Mouse (Mus musculus): Measurements from ENCODE around the gene Gm13304.
"Not testable (repeated sequence)": the region's sequence is repeated elsewhere in the genome, so short reads cannot be mapped to it uniquely, and the experiment has no call there.

Gene Gm13304

GRCm38 (mm10) chr4:42114517-42114916, at the start of gene Gm13304:
Gene Gm13304, plus strand, starts transcription at chr4:42114817.
- not testable (repeated sequence) for DNase-seq (ENCODE audit: low read depth)

DNA sequence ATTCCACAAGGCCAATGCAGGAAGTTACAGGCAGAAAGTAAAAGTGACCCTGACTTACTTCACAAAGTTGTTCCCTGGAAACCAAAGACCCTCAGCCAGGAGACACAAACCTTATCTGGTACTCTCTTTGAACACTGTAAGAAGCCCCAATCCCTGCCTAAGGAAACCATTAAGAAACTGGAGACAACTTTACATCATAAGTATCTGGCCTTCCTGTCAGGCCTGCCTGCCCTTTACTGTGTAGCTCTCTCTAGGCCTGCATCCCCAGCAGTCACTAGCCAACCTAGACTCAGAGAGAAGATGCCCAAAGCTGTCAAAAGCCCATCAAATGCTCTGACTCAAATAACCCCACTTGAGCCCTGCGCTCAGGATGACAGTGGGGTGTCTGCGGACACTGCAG, 23.7 kb upstream of the Gm13304 start, which contains the start of gene Gm3893:
Gene Gm3893, plus strand, starts transcription at position 301 of the 400 bp plus-strand sequence.
- not testable (repeated sequence) for DNase-seq (ENCODE audit: low read depth)

GRCm38 (mm10) chr4:42153136-42153535, 38.5 kb downstream of the Gm13304 start, which contains the start of gene Gm13306:
Gene Gm13306, plus strand, starts transcription at chr4:42153436.
- not testable (repeated sequence) for DNase-seq (ENCODE audit: low read depth)
